Mouse (Mus musculus): Measurements from ENCODE around the gene Dram1.
"Not testable (repeated sequence)": the region's sequence is repeated elsewhere in the genome, so short reads cannot be mapped to it uniquely, and the experiment has no call there.

Gene Dram1

GRCm38 (mm10) chr10:88385290-88385689, 6.4 kb upstream of the Dram1 start:
- no peak for DNase-seq

- DNase-seq = no peak
Measured at GRCm38 (mm10) chr10:88384081-88384480, 5.2 kb upstream of the Dram1 start.

GRCm38 (mm10) chr10:88383479-88383878, 4.6 kb upstream of the Dram1 start:
- DNase-seq = no peak

- DNase-seq = no peak
Measured at GRCm38 (mm10) chr10:88382009-88382408, 3.1 kb upstream of the Dram1 start.

- no peak for DNase-seq
Measured at GRCm38 (mm10) chr10:88381286-88381685, 2.4 kb upstream of the Dram1 start.

- DNase-seq = no peak
Measured at GRCm38 (mm10) chr10:88380430-88381060, 1.7 kb upstream of the Dram1 start.

GRCm38 (mm10) chr10:88380002-88380401, 1.1 kb upstream of the Dram1 start:
- peak; percentile 76 for DNase-seq

GRCm38 (mm10) chr10:88377666-88378065, 1.2 kb downstream of the Dram1 start:
- no peak for DNase-seq

- peak; percentile 94 for DNase-seq
Measured at GRCm38 (mm10) chr10:88376770-88377169, 2.1 kb downstream of the Dram1 start.

- DNase-seq = no peak
Measured at GRCm38 (mm10) chr10:88374984-88375383, 3.9 kb downstream of the Dram1 start.

- not testable (repeated sequence) for DNase-seq
Measured at GRCm38 (mm10) chr10:88372945-88373344, 5.9 kb downstream of the Dram1 start.

GRCm38 (mm10) chr10:88372436-88372835, 6.4 kb downstream of the Dram1 start:
- no peak for DNase-seq

GRCm38 (mm10) chr10:88371793-88372192, 7.1 kb downstream of the Dram1 start:
- DNase-seq = peak; percentile 51

GRCm38 (mm10) chr10:88369233-88369632, 9.6 kb downstream of the Dram1 start:
- DNase-seq = no peak

GRCm38 (mm10) chr10:88364221-88364620, 14.7 kb downstream of the Dram1 start:
- DNase-seq = no peak

- DNase-seq = no peak
Measured at GRCm38 (mm10) chr10:88362218-88362617, 16.7 kb downstream of the Dram1 start.

GRCm38 (mm10) chr10:88356983-88357559, 21.8 kb downstream of the Dram1 start:
- peak; percentile 86 for DNase-seq

- DNase-seq = no peak
Measured at GRCm38 (mm10) chr10:88356114-88356982, 22.5 kb downstream of the Dram1 start.

GRCm38 (mm10) chr10:88354599-88354998, 24.3 kb downstream of the Dram1 start:
- DNase-seq = no peak

GRCm38 (mm10) chr10:88352549-88352948, 26.3 kb downstream of the Dram1 start:
- no peak for DNase-seq

GRCm38 (mm10) chr10:88351411-88352103, 27.3 kb downstream of the Dram1 start:
- no peak for DNase-seq

GRCm38 (mm10) chr10:88350687-88351086, 28.2 kb downstream of the Dram1 start:
- DNase-seq = no peak

- peak; percentile 47 for DNase-seq
Measured at GRCm38 (mm10) chr10:88349800-88350199, 29.1 kb downstream of the Dram1 start.
